Mouse (Mus musculus) bone marrow, adult 2 months (tissue): ENCODE measurements around the gene Uck2. TPM values are rescaled to one million over a fixed set of nuclear protein-coding genes. Genes with fewer than 3 reads are reported as not detected.

Source experiments
- H3K27ac ChIP-seq: fragments of 200-500 bp; 2 replicates; pipeline ENCODE4 v1.5.1; 2012; ENCODE audit warnings: low read depth, mild to moderate bottlenecking, control low read depth, inconsistent platforms, low read length; ENCODE audit not compliant: control insufficient read depth, poor library complexity, insufficient read depth
- H3K4me1 ChIP-seq: fragments of 200-500 bp; 2 replicates; pipeline ENCODE4 v1.6.1; 2011; ENCODE audit warnings: low read length; ENCODE audit not compliant: control insufficient read depth, insufficient read depth
- H3K4me3 ChIP-seq: fragments of 200-500 bp; replicated peaks from 2 replicates; pipeline ENCODE3; 2011; ENCODE audit warnings: mild to moderate bottlenecking, low read depth, low read length, control low read depth; ENCODE audit not compliant: control insufficient read depth
- CTCF ChIP-seq: fragments of 200-500 bp; IDR thresholded peaks from 2 replicates; pipeline ENCODE4 v1.5.1; 2011; ENCODE audit warnings: low read length, control low read depth; ENCODE audit not compliant: control insufficient read depth, insufficient read depth
- POLR2A ChIP-seq: fragments of 200-500 bp; IDR thresholded peaks from 2 replicates; pipeline ENCODE4 v1.6.1; 2011; ENCODE audit warnings: low read depth, mild to moderate bottlenecking, control low read depth, low read length, borderline replicate concordance; ENCODE audit not compliant: control insufficient read depth
- WGBS: fragments of 180-500 bp; shearing (Covaris S2); methylation state at CpG from one replicate; pipeline ENCODE4 v1.1.7; 2018; 5-methylcytosine and 5-hydroxymethylcytosine counted together
- polyA plus RNA-seq: library from polyadenylated mRNA; stranded (reverse); fragments of >200 nt; gene quantifications from 2 replicates; pipeline ENCODE4 v1.2.4, GENCODE M21; 2011; ENCODE audit warnings: low replicate concordance; ENCODE audit not compliant: missing spikeins, insufficient read depth, insufficient read length

The Uck2 gene
- polyA plus RNA-seq, 1 experiment = 42.3 TPM

DNA sequence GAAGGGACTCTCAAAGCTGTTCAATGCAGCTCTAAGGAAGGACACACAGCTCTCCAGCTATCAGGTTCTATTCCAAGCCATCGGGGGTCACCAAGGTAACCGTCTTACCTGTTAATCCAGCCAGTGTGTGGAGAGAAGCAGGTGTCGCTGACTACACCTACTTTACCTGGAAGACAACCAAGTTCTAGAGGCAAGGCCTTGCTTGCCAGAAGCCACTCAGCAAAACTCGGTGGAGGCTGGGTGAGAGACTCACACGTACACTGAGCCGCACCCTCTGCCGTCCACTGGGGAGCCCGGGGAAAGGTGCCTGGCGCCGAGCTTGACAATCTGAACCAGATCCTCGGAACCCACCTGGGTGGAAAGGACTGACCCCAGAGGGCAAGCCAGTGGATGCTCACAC lies 23.4 kb downstream of the Uck2 start:
- TF ChIP-seq CTCF (no peak), POLR2A (no peak)
- Histone ChIP-seq H3K4me1 (peaks cover 1% of the 10 kb centered on the region; the same call in 1 of the 2 replicates), H3K4me3 (no peak overlapping the region), H3K27ac (no peak overlapping the region)
- 93% methylated on average over 11 of the region's 11 CpGs for WGBS

GRCm38 (mm10) chr1:167259702-167260101 lies 25.4 kb downstream of the Uck2 start:
- TF ChIP-seq POLR2A = no peak
- no peak for TF ChIP-seq CTCF
- no peak overlapping the region for H3K27ac ChIP-seq
- no peak overlapping the region for H3K4me3 ChIP-seq
- 56% methylated on average over 10 of the region's 10 CpGs for WGBS
- peaks cover 1% of the 10 kb centered on the region; the same call in 1 of the 2 replicates for H3K4me1 ChIP-seq

DNA sequence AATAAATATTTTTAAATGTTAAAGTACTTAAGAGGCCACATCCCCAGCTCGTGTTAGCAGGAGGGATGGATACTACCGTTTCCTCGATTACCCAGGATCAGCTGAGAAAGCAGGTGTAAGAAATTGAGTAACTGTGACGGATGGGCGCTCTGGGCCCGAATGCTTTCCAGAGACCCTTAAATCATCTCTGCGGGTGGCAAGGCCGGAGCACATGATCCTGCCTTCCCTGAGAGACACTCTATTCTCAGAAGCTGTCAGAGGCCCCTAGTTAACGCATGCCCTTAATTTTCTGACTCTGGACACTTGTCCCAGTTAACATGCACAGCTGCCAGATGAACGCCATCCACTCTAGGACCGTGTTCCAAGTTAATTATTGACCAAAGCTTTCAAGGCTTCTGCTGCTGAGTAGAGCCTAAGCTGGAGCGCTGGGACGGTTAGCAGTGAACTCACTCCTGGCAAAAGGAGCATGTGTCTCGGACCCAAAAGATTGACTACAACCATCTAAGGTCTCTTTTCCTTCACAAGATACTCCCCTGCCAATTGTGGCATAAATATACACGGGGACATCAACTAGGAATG lies 28.3 kb downstream of the Uck2 start:
- no peak overlapping the region for H3K27ac ChIP-seq
- no peak for TF ChIP-seq CTCF
- no peak for TF ChIP-seq POLR2A
- no peaks in the 10 kb centered on the region for H3K4me1 ChIP-seq
- 85% methylated on average over 15 of the region's 15 CpGs for WGBS
- no peak overlapping the region for H3K4me3 ChIP-seq

DNA sequence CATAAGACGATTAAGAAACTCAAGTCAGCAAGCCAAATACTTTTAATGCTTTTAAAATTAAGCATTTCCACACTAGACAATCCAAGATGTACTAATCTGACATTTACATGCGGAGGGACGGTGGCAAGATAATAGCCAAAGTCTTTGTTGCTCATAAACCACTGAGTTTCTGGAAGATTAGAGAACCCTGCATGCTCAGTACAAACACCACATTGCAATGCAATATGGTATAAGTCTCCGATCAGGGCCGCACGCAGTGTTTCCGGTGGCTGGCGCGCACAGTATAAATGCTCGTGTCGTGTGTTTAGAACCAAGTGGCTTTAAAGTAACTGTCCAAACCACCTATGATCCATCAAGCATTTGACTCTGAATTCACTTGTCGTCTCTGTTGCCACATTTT lies 31.5 kb downstream of the Uck2 start:
- no peaks in the 10 kb centered on the region; the same call in 1 of the 2 replicates for H3K4me1 ChIP-seq
- H3K27ac ChIP-seq = no peak overlapping the region
- TF ChIP-seq POLR2A = no peak
- H3K4me3 ChIP-seq = no peak overlapping the region
- WGBS = 71% methylated on average over 12 of the region's 12 CpGs

DNA sequence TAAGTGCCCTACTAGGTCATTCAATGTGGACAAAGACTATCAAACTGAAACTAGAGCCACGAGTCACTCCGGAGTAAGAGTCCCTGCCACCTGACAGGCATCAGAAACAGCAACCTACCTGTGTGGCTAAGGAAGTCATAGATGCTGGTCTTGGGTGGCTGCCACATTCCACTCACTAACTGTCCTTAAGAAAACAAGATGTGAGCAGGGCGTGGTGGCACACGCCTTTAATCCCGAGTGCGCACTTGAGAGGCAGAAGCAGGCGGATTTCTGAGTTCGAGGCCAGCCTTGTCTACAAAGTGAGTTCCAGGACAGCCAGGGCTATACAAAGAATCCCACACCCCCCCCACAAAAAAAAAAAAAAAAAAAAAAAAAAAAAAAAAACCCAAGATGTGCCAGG lies 35.2 kb downstream of the Uck2 start:
- WGBS = 80% methylated on average over 8 of the region's 8 CpGs
- no peak for TF ChIP-seq CTCF
- no peak for TF ChIP-seq POLR2A
- Histone ChIP-seq H3K4me3 (no peak overlapping the region), H3K4me1 (peaks cover 5% of the 10 kb centered on the region), H3K27ac (no peak overlapping the region)

DNA sequence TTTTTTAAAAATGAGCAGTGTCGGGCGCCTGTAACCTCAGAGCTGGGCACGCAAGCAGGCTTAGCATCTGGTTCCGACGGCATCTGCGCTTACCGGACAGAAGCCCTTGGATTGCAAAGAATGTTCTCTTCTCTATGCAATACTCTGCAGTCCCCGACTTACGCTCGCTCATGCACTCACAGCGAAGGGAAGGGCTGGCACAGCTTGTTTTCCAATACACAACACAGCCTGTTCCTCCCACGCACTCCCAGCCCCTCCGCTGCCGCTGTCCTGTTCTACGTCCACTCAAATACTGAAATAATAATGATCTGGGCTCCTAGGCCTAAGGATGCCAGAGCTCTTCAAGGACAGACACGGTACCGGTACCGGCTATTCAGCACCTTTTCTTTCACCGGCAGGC lies 35.9 kb downstream of the Uck2 start:
- Histone ChIP-seq H3K27ac (no peak overlapping the region), H3K4me3 (no peak overlapping the region), H3K4me1 (peaks cover 5% of the 10 kb centered on the region)
- 79% methylated on average over 19 of the region's 19 CpGs for WGBS
- TF ChIP-seq POLR2A (no peak), CTCF (no peak)

- WGBS = 67% methylated on average over 9 of the region's 9 CpGs
- TF ChIP-seq POLR2A (no peak), CTCF (no peak)
- no peak overlapping the region for H3K4me3 ChIP-seq
- H3K4me1 ChIP-seq = peaks cover 6% of the 10 kb centered on the region
- no peak overlapping the region for H3K27ac ChIP-seq
These were observed 37.2 kb downstream of the Uck2 start for GRCm38 (mm10) chr1:167247886-167248285.

GRCm38 (mm10) chr1:167246976-167247375 lies 38.1 kb downstream of the Uck2 start:
- Histone ChIP-seq H3K4me3 (no peak overlapping the region), H3K4me1 (peaks cover 9% of the 10 kb centered on the region), H3K27ac (peak overlapping the region; percentile 19)
- 5% methylated on average over 8 of the region's 8 CpGs for WGBS
- no peak for TF ChIP-seq POLR2A
- TF ChIP-seq CTCF = no peak

DNA sequence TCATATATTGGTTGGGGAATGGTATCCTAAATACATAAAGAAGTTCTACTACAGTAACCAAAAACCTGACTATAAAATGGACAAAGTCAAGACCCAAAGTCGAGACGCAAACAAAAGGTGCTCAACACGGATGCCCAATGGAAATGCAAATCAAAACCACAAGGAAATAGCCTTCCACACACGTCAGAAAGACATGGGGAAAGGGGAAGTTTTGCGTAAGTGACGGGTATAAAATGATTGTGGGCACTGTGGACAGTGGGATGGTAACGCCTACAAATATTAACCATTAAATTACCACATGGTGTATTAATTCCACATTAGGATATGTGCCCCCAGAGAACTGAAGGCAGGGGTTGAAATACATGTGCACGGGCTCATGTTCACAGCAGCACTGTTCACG lies 38.8 kb downstream of the Uck2 start:
- TF ChIP-seq CTCF (no peak), POLR2A (no peak)
- Histone ChIP-seq H3K27ac (no peak overlapping the region), H3K4me1 (peaks cover 9% of the 10 kb centered on the region), H3K4me3 (no peak overlapping the region)
- WGBS = 15% methylated on average over 9 of the region's 9 CpGs
